Comparison of ENCODE assay signal across 14 mouse cellular contexts in the genomic region with DNA sequence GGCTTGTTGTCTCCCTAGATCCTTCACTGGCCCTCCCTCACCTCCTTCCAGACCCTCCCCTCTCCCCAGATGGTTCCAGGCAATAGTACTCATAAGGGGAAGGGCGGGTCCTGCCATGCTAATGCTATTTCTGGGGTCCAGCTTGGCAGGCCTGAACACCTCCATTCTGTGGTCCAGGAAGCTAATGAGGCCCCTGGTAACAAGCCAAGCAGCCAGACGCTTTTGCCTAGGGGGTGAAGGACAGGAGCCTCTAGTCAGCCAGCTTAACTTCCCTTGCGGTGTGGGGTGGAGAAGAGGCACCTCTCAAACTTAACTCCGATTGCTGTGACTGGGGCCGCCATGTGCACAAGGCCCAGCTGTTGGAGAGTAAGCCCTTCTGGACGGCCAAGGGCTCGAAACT. TPM values are rescaled to one million over a fixed set of nuclear protein-coding genes. Genes with fewer than 3 reads are reported as not detected.
"Had no signal": no experiment of that assay in that cellular context is flagged by ENCODE, and none has a peak within 500 bp of the region (broad histone marks: within the 10 kb centered on the region; RNA-seq: fewer than 3 reads in every experiment).

No protein-coding gene starts in this region.

- H3K27ac ChIP-seq: limb, embryonic 12.5 days; liver, embryonic 14.5 days; midbrain, embryonic 12.5 days; neural tube, embryonic 15.5 days had no signal

- H3K9me3 ChIP-seq: neural tube, embryonic 15.5 days had no signal

- DNase-seq: kidney, adult 11 months; kidney, adult 9 months; kidney, postnatal 10 days; lung, adult 18-20 months; right cerebral cortex, adult 18-20 months; right cerebral cortex, postnatal 25 days; thymus, postnatal 36 days had no signal

- H3K27me3 ChIP-seq: limb, embryonic 12.5 days; midbrain, embryonic 12.5 days; neural tube, embryonic 15.5 days had no signal

- H3K36me3 ChIP-seq: limb, embryonic 12.5 days; midbrain, embryonic 12.5 days; neural tube, embryonic 15.5 days had no signal

- H3K4me2 ChIP-seq: limb, embryonic 12.5 days; midbrain, embryonic 12.5 days; neural tube, embryonic 15.5 days had no signal

- H3K4me3 ChIP-seq: limb, embryonic 12.5 days; midbrain, embryonic 12.5 days; myocyte; neural tube, embryonic 15.5 days had no signal

- H3K4me1 ChIP-seq: limb, embryonic 12.5 days had no signal

- H3K9ac ChIP-seq: limb, embryonic 12.5 days; liver, embryonic 14.5 days; midbrain, embryonic 12.5 days; neural tube, embryonic 15.5 days had no signal

RNA-seq across cellular contexts. Expression of a gene that starts 35.8 kb away (rescaled TPM):
- total RNA-seq: left cerebral cortex, adult 18-20 months; liver, adult 2 months had no signal
